Mouse (Mus musculus) megakaryocyte, embryonic 14.5 days (primary cell): ENCODE data around the gene Xk.
"Not testable (repeated sequence)": the region's sequence is repeated elsewhere in the genome, so short reads cannot be mapped to it uniquely, and the experiment has no call there.

Experiments used
- FLI1 ChIP-seq: IDR thresholded peaks from 2 replicates; pipeline ENCODE4 v1.6.1; 2012; ENCODE audit warnings: low read length, inconsistent platforms, mixed read lengths
- GATA1 ChIP-seq: IDR thresholded peaks from 3 replicates; pipeline ENCODE4 v1.6.1; 2012; ENCODE audit warnings: mixed read lengths, low read length, inconsistent platforms, borderline replicate concordance

- TF ChIP-seq GATA1, FLI1: not testable (repeated sequence)
Observed at GRCm38 (mm10) chrX:9293140-9293829, 20.7 kb downstream of the Xk start.
